ENCODE assay signal across 8 mouse cellular contexts in the genomic region with DNA sequence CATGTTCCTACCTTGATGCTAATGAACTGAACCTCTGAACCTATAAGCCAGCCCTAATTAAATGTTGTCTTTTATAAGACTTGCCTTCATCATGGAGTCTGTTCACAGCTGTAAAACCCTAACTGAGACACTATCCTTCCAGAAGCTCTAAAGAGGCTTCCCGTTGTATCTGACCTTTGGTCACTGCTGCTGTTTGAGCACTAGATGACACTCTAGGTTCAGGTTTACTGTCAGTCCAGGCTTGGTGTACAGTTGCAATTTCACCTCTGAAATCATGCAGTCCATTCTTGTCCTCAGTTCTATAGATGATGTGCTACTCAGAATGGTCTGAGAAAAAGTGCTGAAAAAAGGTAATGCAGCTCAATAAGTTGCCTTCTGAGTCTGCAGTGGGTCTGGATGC.
DNase-seq lines count a peak whose midpoint lies in the region; ATAC-seq lines count a peak whose summit lies in the region.

No protein-coding gene starts in this region.

- no peak overlapping the region for H3K4me3 ChIP-seq in liver, embryonic 16.5 days (ENCODE audit: low read depth, low read length)
- H3K4me3 ChIP-seq in kidney, embryonic 16.5 days (ENCODE audit: low read length) = no peak overlapping the region

- no peaks in the 10 kb centered on the region for H3K9me3 ChIP-seq in liver, embryonic 16.5 days (replicated peaks; ENCODE audit: control insufficient read depth, low read length)
- no peaks in the 10 kb centered on the region for H3K9me3 ChIP-seq in kidney, embryonic 16.5 days (ENCODE audit: low read length)

- no peaks in the 10 kb centered on the region for H3K27me3 ChIP-seq in liver, embryonic 16.5 days (ENCODE audit: control insufficient read depth, insufficient read depth, low read depth, low read length)
- H3K27me3 ChIP-seq in kidney, embryonic 16.5 days (ENCODE audit: insufficient read depth, low read length) = no peaks in the 10 kb centered on the region

- H3K4me1 ChIP-seq in liver, embryonic 16.5 days (ENCODE audit: control insufficient read depth, low read depth, low read length) = no peaks in the 10 kb centered on the region
- 0 out of 2 replicates have a peak, but pooled peaks cover 4% of the 10 kb centered on the region for H3K4me1 ChIP-seq in kidney, embryonic 16.5 days (ENCODE audit: insufficient read depth, low read length)

- H3K27ac ChIP-seq in liver, embryonic 16.5 days (ENCODE audit: low read length) = no peak overlapping the region
- H3K27ac ChIP-seq in kidney, embryonic 16.5 days (ENCODE audit: low read length) = no peak overlapping the region

- peak; percentile 47; the same call in 1 of the 2 replicates for ATAC-seq in liver, embryonic 16.5 days (ENCODE audit: low read depth)
- ATAC-seq in kidney, embryonic 16.5 days (ENCODE audit: low FRiP score, low TSS enrichment) = 0 out of 2 replicates have a peak, but pooled peaks have one; percentile 51

- DNase-seq in cerebellum, adult 9-10 months = peak; percentile 2
- DNase-seq in cerebellum, adult 11 months = no peak
- no peak for DNase-seq in liver
- DNase-seq in skeletal muscle tissue, adult 2 months (ENCODE audit: low read depth, low spot score) = peak; percentile 17
- no peak for DNase-seq in cerebellum, adult 11-12 months
- DNase-seq in embryo, embryonic 10.5 days (ENCODE audit: low spot score) = no peak

- H3K9ac ChIP-seq in liver, embryonic 16.5 days (ENCODE audit: low read depth, low read length) = no peak overlapping the region
- no peak overlapping the region for H3K9ac ChIP-seq in kidney, embryonic 16.5 days (replicated peaks; ENCODE audit: low read length)

- H3K4me2 ChIP-seq in liver, embryonic 16.5 days (ENCODE audit: low read depth, low read length) = no peak overlapping the region
- no peak overlapping the region for H3K4me2 ChIP-seq in kidney, embryonic 16.5 days (replicated peaks; ENCODE audit: low read depth, low read length)

- no peaks in the 10 kb centered on the region for H3K36me3 ChIP-seq in liver, embryonic 16.5 days (ENCODE audit: control insufficient read depth, insufficient read depth)
- H3K36me3 ChIP-seq in kidney, embryonic 16.5 days (ENCODE audit: insufficient read depth, low read length) = no peaks in the 10 kb centered on the region

- 49% methylated on average over 1 of the region's 1 CpGs for WGBS in liver, embryonic 16.5 days (ENCODE audit: insufficient replicate concordance)
- 50% methylated on average over 1 of the region's 1 CpGs for WGBS in kidney, embryonic 16.5 days

Comparison
In these comparisons a context has a peak if more than half of its experiments do, and no peak if none do; other contexts are left out.
1. DNase-seq: peak in cerebellum, adult 9-10 months (single experiment) and skeletal muscle tissue, adult 2 months (single experiment); none in cerebellum, adult 11 months (single experiment), liver (single experiment), cerebellum, adult 11-12 months (single experiment) and embryo, embryonic 10.5 days (single experiment).